Mouse (Mus musculus) midbrain, embryonic 12.5 days (tissue): ENCODE data around the gene Tymp. TPM values are rescaled to one million over a fixed set of nuclear protein-coding genes. Genes with fewer than 3 reads are reported as not detected.

ENCODE experiments used
- ATAC-seq: fragments of 200-750 bp; cut with Nextera tagmentation; 2 replicates; pipeline ENCODE4 v1.8.0; 2017; ENCODE audit warnings: low read depth, moderate TSS enrichment, moderate library complexity; ENCODE audit not compliant: low FRiP score
- H3K27ac ChIP-seq: fragments of 300-500 bp; sonication (generic); replicated peaks from 2 replicates; pipeline ENCODE4 v1.5.1; 2016; ENCODE audit warnings: mild to moderate bottlenecking
- H3K27me3 ChIP-seq: fragments of 300-500 bp; sonication (generic); 2 replicates; pipeline ENCODE4 v1.6.1; 2016; ENCODE audit warnings: mild to moderate bottlenecking
- H3K36me3 ChIP-seq: fragments of 300-500 bp; sonication (generic); 2 replicates; pipeline ENCODE4 v1.6.1; 2016
- H3K4me1 ChIP-seq: fragments of 300-500 bp; sonication (generic); 2 replicates; pipeline ENCODE4 v1.6.1; 2016
- H3K4me2 ChIP-seq: fragments of 300-500 bp; sonication (generic); replicated peaks from 2 replicates; pipeline ENCODE4 v1.6.1; 2016; ENCODE audit warnings: mild to moderate bottlenecking, moderate library complexity
- H3K4me3 ChIP-seq: fragments of 300-500 bp; sonication (generic); 2 replicates; pipeline ENCODE4 v1.5.1; 2016; ENCODE audit warnings: mild to moderate bottlenecking
- H3K9ac ChIP-seq: fragments of 300-500 bp; sonication (generic); replicated peaks from 2 replicates; pipeline ENCODE4 v1.6.1; 2016; ENCODE audit warnings: mild to moderate bottlenecking, moderate library complexity
- H3K9me3 ChIP-seq: fragments of 300-500 bp; sonication (generic); 2 replicates; pipeline ENCODE4 v1.6.1; 2016; ENCODE audit warnings: mild to moderate bottlenecking
- WGBS: fragments of 180-500 bp; shearing (Covaris S2); methylation state at CpG from one replicate; pipeline ENCODE4 v1.1.7; 2016; 5-methylcytosine and 5-hydroxymethylcytosine counted together
- polyA plus RNA-seq: library from polyadenylated mRNA; unstranded; fragments of >200 nt; fragmentation: Nextera tagmentation; extraction: Ambion mirVana; gene quantifications from 2 replicates; pipeline ENCODE4 v1.2.1, GENCODE M21; 2016

Tymp gene
- polyA plus RNA-seq, 1 experiment from 2014 or later: 1.9 TPM

DNA sequence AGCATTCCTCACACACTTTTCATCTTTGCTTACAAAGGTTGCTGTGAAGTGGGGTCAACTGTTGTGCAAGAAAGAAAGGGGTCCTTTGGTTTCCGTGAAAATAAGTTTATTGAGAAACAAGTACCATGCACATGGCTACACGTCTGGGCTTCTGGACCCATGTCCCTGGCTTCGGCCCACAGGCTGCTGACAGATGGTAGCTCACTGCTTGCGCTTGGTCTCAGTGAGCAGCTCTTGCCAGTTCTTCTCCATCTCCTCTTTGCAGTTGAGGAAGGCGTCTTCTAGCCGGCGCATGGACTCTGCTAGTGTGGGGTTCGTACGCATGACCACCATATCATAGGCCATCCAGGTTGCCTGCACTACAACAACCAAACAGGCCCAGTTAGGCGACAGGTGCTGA lies 13.2 kb upstream of the Tymp start:
- H3K4me1 ChIP-seq: no peaks in the 10 kb centered on the region
- no peak overlapping the region for H3K4me3 ChIP-seq
- no peak overlapping the region for H3K27ac ChIP-seq
- no peaks in the 10 kb centered on the region for H3K9me3 ChIP-seq
- 90% methylated on average over 10 of the region's 10 CpGs for WGBS
- H3K36me3 ChIP-seq: no peaks in the 10 kb centered on the region
- H3K4me2 ChIP-seq: no peak overlapping the region
- H3K27me3 ChIP-seq: peaks cover 7% of the 10 kb centered on the region; the same call in 1 of the 2 replicates
- no peak for ATAC-seq
- no peak overlapping the region for H3K9ac ChIP-seq

DNA sequence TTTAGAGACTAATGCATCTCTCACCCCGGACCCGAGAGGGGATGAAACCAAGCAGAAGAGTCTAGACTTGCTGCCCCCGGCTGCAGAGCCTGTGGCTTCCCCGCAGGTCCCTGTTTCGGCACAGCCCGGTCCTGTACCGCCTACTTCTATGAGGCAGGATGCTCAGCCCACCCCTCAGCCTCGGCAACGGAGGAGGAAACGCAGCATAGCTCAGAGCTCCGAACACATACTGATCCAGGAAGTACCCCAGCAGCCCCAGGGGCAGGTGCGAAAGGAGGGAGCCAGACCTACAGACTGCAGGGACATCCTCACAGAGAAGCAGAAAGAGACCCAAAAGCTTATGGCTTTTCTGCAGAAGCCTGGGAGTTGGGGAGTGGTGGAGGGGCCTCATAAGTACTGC lies 10.3 kb upstream of the Tymp start:
- Histone ChIP-seq H3K4me2 (no peak overlapping the region), H3K36me3 (no peaks in the 10 kb centered on the region), H3K9ac (no peak overlapping the region), H3K4me3 (no peak overlapping the region), H3K9me3 (no peaks in the 10 kb centered on the region), H3K4me1 (no peaks in the 10 kb centered on the region), H3K27ac (no peak overlapping the region), H3K27me3 (peaks cover 7% of the 10 kb centered on the region)
- 57% methylated on average over 12 of the region's 12 CpGs for WGBS
- ATAC-seq: no peak

- H3K4me1 ChIP-seq: no peaks in the 10 kb centered on the region
- no peaks in the 10 kb centered on the region for H3K36me3 ChIP-seq
- no peaks in the 10 kb centered on the region for H3K9me3 ChIP-seq
- 91% methylated on average over 7 of the region's 7 CpGs for WGBS
- H3K9ac ChIP-seq: no peak within 1 kb of the TSS
- H3K4me2 ChIP-seq: no peak within 1 kb of the TSS
- H3K27me3 ChIP-seq: peaks cover 16% of the 10 kb centered on the region
- H3K27ac ChIP-seq: no peak within 1 kb of the TSS
- no peak within 1 kb of the TSS for H3K4me3 ChIP-seq
- no peak for ATAC-seq
Observed at GRCm38 (mm10) chr15:89384617-89385016, 7.8 kb upstream of the Tymp start, which contains the start of gene Klhdc7b. TSS of gene Klhdc7b (plus strand) at chr15:89384917.

- WGBS: 11% methylated on average over 10 of the region's 10 CpGs
Observed at GRCm38 (mm10) chr15:89379429-89379828, 2.6 kb upstream of the Tymp start.

GRCm38 (mm10) chr15:89378831-89379401 lies 2.1 kb upstream of the Tymp start, which contains the start of gene Odf3b:
TSS of gene Odf3b (minus strand) at chr15:89379282.
- Histone ChIP-seq H3K4me2 (peak within 1 kb of the TSS; percentile 63), H3K4me3 (peak within 1 kb of the TSS; percentile 39), H3K4me1 (peaks cover 20% of the 10 kb centered on the region), H3K36me3 (no peaks in the 10 kb centered on the region), H3K27me3 (peaks cover 58% of the 10 kb centered on the region), H3K9ac (peak within 1 kb of the TSS; percentile 52; the same call in 1 of the 2 replicates), H3K27ac (no peak within 1 kb of the TSS), H3K9me3 (no peaks in the 10 kb centered on the region)
- ATAC-seq: no peak
- under 1% methylated on average over 33 of the region's 33 CpGs for WGBS

More at GRCm38 (mm10) chr15:89379429-89379828, 2.6 kb upstream of the Tymp start:
- Histone ChIP-seq H3K9ac (no peak overlapping the region), H3K27me3 (peaks cover 58% of the 10 kb centered on the region), H3K9me3 (no peaks in the 10 kb centered on the region), H3K36me3 (no peaks in the 10 kb centered on the region), H3K27ac (no peak overlapping the region), H3K4me1 (peaks cover 15% of the 10 kb centered on the region), H3K4me2 (peak overlapping the region; percentile 63), H3K4me3 (peak overlapping the region; percentile 39)
- no peak for ATAC-seq

GRCm38 (mm10) chr15:89377938-89378828 lies 1.3 kb upstream of the Tymp start:
- no peak for ATAC-seq

GRCm38 (mm10) chr15:89377362-89377761 lies 523 bp upstream of the Tymp start:
- Histone ChIP-seq H3K27me3 (peaks cover 58% of the 10 kb centered on the region), H3K4me1 (peaks cover 30% of the 10 kb centered on the region), H3K36me3 (peaks cover 3% of the 10 kb centered on the region), H3K27ac (no peak overlapping the region), H3K4me2 (no peak overlapping the region), H3K9me3 (no peaks in the 10 kb centered on the region), H3K9ac (no peak overlapping the region), H3K4me3 (no peak overlapping the region)
- no peak for ATAC-seq
- 4% methylated on average over 18 of the region's 18 CpGs for WGBS

More at GRCm38 (mm10) chr15:89377938-89378828, 1.3 kb upstream of the Tymp start:
- peak overlapping the region; percentile 39 for H3K4me3 ChIP-seq
- 12% methylated on average over 46 of the region's 46 CpGs for WGBS
- H3K36me3 ChIP-seq: no peaks in the 10 kb centered on the region
- no peaks in the 10 kb centered on the region for H3K9me3 ChIP-seq
- peak overlapping the region; percentile 52; the same call in 1 of the 2 replicates for H3K9ac ChIP-seq
- H3K4me1 ChIP-seq: peaks cover 22% of the 10 kb centered on the region
- H3K4me2 ChIP-seq: peak overlapping the region; percentile 63
- H3K27ac ChIP-seq: no peak overlapping the region
- peaks cover 58% of the 10 kb centered on the region for H3K27me3 ChIP-seq

- Histone ChIP-seq H3K27me3 (peaks cover 56% of the 10 kb centered on the region), H3K9me3 (no peaks in the 10 kb centered on the region), H3K9ac (no peak overlapping the region), H3K4me1 (peaks cover 30% of the 10 kb centered on the region), H3K4me3 (no peak overlapping the region), H3K36me3 (peaks cover 16% of the 10 kb centered on the region), H3K4me2 (no peak overlapping the region), H3K27ac (no peak overlapping the region)
- no peak for ATAC-seq
- WGBS: 84% methylated on average over 7 of the region's 7 CpGs
Observed at GRCm38 (mm10) chr15:89376040-89376439, 799 bp downstream of the Tymp start.

- 0 out of 2 replicates have a peak overlapping the region, but pooled peaks have one; percentile 73 for H3K4me3 ChIP-seq
Observed at GRCm38 (mm10) chr15:89374801-89375534, 1.9 kb downstream of the Tymp start.

DNA sequence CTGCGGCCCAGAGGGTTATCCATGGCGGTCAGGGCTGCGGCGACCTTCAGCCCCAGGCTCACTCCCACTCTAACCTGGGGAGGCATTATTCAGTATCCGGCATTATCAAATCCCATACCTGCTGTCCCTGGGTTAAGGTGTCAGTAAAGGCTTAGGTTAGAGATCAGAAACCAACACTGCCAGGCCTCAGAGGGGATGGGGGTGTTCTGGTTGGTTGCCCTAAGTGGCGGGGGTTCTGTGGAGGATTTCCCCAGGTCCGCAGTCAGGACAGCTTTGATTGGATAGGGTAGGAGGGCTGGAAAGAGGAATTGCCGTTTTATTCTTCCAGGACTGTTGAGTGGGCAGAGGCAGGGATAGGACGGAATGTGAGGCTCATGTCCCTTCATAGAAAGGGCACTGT lies 2.5 kb downstream of the Tymp start:
- Histone ChIP-seq H3K27me3 (peaks cover 45% of the 10 kb centered on the region), H3K4me3 (peak overlapping the region; percentile 73), H3K27ac (peak overlapping the region; percentile 90), H3K4me2 (peak overlapping the region; percentile 79), H3K9me3 (no peaks in the 10 kb centered on the region), H3K4me1 (peaks cover 28% of the 10 kb centered on the region), H3K9ac (peak overlapping the region; percentile 73), H3K36me3 (peaks cover 33% of the 10 kb centered on the region)
- ATAC-seq: no peak; the same call in 1 of the 2 replicates
- 54% methylated on average over 9 of the region's 9 CpGs for WGBS

More at GRCm38 (mm10) chr15:89374801-89375534, 1.9 kb downstream of the Tymp start:
- Histone ChIP-seq H3K9ac (peak overlapping the region; percentile 73), H3K36me3 (peaks cover 27% of the 10 kb centered on the region), H3K4me2 (no peak overlapping the region), H3K27me3 (peaks cover 49% of the 10 kb centered on the region), H3K27ac (no peak overlapping the region), H3K9me3 (no peaks in the 10 kb centered on the region), H3K4me1 (peaks cover 30% of the 10 kb centered on the region)
- WGBS: 91% methylated on average over 17 of the region's 17 CpGs
- ATAC-seq: no peak

DNA sequence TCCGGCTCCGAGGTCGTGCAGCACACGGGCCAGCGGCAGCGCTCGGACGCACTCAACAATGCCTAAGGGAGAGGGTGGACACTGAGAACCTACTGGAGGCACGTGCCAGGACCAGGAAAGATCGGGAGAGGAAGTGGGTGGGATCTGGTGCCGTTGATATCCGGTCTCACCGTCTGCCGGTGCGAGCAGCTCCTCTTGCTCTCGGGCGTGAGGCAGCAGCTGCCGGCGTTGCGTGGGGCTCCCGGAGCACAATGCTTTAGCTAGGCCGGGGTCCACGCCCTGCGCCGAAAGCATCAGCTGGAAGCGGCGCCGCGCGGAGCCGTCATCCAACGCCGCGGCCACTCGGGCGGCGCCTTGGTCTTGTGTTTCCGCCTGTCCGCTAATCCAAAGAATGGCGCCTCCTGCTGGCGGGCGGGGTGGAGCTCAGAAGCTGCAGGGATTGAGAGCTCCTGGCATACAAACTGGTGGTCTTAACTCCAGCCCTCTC lies 3.0 kb downstream of the Tymp start, which contains the start of gene Sco2:
Sco2 (minus strand) TSS at position 85 of the 487 bp plus-strand sequence.
- Histone ChIP-seq H3K27me3 (peaks cover 40% of the 10 kb centered on the region), H3K9me3 (no peaks in the 10 kb centered on the region), H3K36me3 (peaks cover 38% of the 10 kb centered on the region), H3K9ac (peak within 1 kb of the TSS; percentile 73), H3K27ac (peak within 1 kb of the TSS; percentile 90), H3K4me1 (peaks cover 23% of the 10 kb centered on the region), H3K4me2 (peak within 1 kb of the TSS; percentile 79), H3K4me3 (peak within 1 kb of the TSS; percentile 73)
- ATAC-seq: peak; percentile 80
- under 1% methylated on average over 42 of the region's 42 CpGs for WGBS
